Mouse (Mus musculus) kidney, postnatal 14 days (tissue): ENCODE measurements around the gene Atf7ip.

Experiments used
- DNase-seq: peaks from one replicate; pipeline ENCODE4 v3.0.0; 2022; ENCODE audit warnings: mixed read lengths

Gene Atf7ip

GRCm38 (mm10) chr6:136524751-136525150 is 18.8 kb downstream of the Atf7ip start:
- DNase-seq: peak; percentile 17

- no peak for DNase-seq
These were observed 19.6 kb downstream of the Atf7ip start for GRCm38 (mm10) chr6:136525567-136525966.

GRCm38 (mm10) chr6:136529156-136529555 is 23.2 kb downstream of the Atf7ip start:
- no peak for DNase-seq

- DNase-seq: peak; percentile 27
These were observed 25.8 kb downstream of the Atf7ip start for GRCm38 (mm10) chr6:136531792-136532230.

GRCm38 (mm10) chr6:136532535-136533291 is 26.7 kb downstream of the Atf7ip start:
- DNase-seq: peak; percentile 84

- DNase-seq: no peak
These were observed 27.8 kb downstream of the Atf7ip start for GRCm38 (mm10) chr6:136533804-136534203.

DNA sequence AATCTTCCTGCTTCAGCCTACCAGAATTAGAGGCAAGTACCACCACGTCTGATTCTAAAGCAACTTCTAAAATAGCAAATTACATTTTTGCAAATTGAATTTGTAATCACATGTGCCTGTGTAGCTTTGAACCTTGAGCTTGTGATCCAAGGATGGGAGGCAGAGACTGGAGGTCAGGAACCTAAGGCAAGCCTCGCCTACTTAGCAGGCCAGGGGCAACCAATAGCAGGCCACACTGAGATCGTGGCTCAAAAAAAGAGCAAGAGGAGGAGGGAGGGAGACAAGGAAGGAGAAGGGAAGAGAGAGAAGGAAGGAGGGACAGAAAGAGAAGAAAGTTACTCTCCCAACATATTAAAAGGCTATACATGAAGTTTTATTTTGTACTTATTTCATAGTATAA is 28.5 kb downstream of the Atf7ip start:
- DNase-seq: no peak

DNA sequence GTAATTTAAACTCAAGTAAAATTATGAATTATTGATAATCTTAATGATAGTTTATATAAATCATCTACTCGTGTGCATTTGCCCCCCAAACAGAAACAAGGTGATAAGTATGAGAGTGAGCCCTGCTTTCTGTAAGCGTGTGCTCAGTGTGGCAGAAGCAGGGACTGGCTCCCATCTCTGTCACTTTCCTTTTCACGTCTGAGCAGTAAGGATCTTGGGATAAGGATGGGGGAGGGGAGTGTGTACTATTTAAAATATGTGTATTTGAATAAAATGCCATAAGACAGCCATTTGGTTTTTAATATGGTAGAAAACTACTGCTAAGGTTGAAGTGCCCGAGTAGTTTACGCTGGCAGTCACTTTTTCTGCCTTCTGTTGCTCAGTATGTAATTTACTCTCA is 29.2 kb downstream of the Atf7ip start:
- DNase-seq: no peak

- no peak for DNase-seq
These were observed 30.2 kb downstream of the Atf7ip start for GRCm38 (mm10) chr6:136536121-136536520.

DNA sequence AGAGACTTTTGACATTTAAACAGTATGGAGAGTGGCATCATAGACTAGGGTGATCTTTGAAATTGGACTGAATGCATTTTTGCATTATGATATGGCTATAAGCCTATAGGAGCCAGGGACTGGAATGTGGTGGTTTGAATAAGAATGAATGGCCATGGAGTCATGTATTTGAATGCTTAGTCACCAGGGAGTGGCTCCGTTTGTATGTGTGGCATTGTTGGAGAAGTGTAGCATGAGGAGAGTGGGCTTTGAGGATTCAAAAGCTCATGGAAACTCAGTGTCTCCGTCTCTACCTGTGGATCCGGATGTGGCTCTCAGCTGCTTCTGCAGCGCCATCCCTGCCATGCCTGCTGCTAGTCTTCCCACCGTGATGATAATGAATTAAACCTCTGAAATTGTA is 35.4 kb downstream of the Atf7ip start:
- no peak for DNase-seq

DNA sequence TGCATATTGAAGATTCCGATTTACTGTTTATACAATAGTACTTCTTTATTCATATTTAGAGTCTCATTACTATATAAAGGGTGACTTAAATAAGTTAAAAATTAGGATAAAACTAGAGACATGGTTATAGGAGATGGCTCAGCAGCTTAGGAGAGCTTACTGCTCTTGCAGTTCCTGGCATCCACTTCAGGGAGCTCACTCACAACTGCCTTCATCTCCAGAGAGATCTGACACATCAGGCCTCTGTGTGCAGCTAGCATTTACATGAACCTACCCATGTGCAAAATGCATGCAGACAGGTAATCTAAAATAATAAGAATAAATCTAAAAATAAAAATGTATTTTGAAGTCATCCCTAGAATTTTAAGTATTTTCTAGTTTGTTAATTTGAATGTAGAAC is 36.1 kb downstream of the Atf7ip start:
- DNase-seq: no peak

- peak; percentile 77 for DNase-seq
These were observed 37.2 kb downstream of the Atf7ip start for GRCm38 (mm10) chr6:136543164-136543563.

DNA sequence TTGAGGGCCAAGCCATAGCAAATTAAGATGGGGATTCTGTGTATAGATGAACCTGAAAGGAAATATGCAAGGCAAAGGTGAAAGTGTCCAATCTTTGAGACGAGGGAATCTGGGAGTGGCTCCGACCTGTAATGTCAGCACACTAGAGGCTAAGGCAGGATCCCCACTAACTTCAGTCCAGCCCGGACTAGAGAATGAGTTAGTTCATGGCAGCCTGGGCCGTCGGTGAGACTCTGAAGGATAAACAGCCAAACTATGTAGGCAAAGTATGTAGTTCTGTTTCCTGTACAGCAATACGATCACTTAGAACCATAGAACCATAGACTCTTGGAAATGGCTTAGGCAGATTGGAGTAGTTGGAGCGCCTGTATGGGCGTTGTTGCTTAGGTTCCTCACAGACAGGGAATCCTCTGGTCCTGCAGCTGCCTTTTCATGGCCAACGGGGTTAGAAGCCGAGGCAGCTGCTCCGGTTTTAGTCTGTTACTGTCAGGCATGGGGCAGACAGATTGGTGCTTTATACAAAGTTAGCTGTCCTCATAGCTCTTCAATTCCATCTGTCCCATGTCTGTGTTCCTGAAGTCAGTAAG is 39.4 kb downstream of the Atf7ip start:
- no peak for DNase-seq

- DNase-seq: no peak
These were observed 40.3 kb downstream of the Atf7ip start for GRCm38 (mm10) chr6:136546286-136546685.

DNA sequence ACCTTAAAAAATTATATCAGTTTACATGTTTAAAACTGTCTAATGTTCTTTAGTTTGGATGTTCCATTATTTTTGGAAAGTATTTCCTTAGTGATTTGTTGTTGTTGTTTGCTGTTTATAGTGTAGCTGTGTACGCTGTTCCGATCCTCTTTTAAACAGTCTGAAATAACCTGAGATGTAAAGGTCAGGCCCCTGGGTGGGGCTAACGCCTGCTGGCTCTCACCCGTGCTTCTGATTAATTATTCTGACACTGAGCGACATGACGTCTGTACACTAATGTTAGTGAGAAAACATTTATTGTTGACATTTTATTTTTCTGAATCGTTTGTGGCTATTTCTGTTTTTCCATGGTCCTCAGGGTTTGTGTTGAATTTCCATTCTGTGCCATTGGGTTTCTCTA is 41.0 kb downstream of the Atf7ip start:
- no peak for DNase-seq

- DNase-seq: peak; percentile 80
These were observed 42.2 kb downstream of the Atf7ip start for GRCm38 (mm10) chr6:136548041-136548770.

DNA sequence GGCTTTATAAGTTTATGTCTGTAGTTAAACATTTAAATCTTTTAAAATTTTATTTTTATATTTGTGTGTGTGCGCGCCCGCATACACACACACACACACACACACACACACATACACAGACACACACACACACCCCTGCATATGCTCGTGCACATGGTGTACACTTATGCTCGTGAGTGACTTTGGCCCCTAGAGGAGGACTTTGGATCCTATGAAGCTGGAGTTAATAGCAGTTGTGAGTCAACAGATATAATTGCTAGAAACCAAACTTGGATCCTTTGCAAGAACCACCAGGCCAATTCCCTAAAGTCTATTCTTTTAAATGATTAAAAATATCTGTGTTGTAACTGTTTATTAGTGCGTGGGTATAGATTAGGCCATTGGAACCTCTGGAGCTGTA is 42.8 kb downstream of the Atf7ip start:
- DNase-seq: no peak

DNA sequence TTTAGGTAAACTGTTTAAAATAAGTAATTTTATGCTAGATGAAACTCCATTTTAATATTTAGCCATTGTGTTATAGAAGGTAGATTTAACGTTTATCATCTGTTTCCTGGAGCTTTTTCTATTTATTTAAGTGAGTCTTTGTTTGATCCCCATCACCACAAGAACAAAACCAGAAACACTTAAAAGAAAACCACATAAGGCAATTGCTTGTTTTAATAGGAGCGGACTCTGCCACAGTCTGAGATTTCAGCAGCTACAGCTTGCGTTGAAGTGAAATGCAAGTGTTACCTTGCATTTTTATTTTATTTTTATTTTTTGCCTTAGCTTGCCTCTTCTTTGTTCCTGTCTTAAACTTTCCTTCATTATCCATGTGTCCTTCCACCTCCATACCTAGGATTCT is 43.6 kb downstream of the Atf7ip start:
- no peak for DNase-seq

- no peak for DNase-seq
These were observed 44.8 kb downstream of the Atf7ip start for GRCm38 (mm10) chr6:136550596-136551304.

- no peak for DNase-seq
These were observed 45.7 kb downstream of the Atf7ip start for GRCm38 (mm10) chr6:136551550-136552109.

DNA sequence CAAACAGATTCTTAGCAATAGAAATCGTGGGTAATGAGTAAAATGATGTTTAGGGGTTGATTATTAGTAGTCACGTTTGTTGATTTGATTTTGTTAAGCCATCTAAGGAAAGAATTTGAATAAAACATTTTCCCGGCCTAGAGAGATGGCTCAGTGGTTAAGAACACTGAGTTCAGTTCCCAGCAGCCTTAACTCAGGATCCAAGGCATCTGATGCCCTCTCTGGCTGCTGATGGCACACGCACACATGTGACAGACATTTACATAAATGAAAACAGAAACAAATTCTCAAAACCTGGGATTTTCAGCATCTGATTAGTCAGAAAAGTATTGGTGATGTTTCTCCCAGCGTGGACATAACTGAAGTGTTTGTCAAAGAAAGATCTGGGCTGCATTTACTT is 47.2 kb downstream of the Atf7ip start:
- DNase-seq: no peak

DNA sequence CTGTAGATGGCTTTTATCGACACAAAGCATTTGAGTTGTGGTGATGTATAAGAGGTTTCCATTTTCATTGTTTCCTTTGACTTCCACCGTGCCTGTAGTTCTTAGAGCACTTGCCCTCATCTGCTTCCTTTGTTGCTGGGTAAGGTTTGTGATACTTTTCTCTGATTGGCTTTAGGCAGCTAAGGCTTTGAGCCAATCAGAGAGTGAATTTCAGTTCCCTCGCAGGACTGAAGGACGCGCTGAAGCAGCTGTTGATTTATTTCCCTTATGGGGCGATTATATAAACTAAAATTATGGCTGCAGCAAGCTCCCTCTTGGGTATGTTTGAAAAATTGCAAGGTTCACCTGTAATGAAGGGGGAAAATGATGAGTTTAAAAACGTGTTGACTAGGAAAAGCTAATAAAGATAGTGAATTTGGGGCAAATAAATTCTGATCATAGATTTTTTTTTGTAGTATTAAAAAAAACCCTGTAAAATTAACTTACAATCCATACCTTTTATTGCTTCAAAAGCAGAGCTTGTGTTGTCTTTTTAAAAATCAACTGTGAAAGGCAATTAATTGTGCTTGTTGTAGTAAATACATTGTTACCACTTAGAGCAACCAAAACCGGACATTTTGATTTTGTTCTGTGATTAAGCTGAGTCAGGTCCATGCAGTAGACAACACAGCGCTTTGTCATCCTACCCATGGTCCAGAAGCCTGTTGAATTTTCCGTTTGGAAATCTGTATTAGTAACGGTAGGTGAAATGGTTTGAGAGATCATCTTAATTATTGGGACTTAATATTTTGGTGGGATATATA is 48.0 kb downstream of the Atf7ip start:
- peak; percentile 48 for DNase-seq
